Mouse (Mus musculus) lung, postnatal 0 days (tissue): ENCODE measurements around the gene Rtl10. TPM values are rescaled to one million over a fixed set of nuclear protein-coding genes. Genes with fewer than 3 reads are reported as not detected.
"Not testable (repeated sequence)": the region's sequence is repeated elsewhere in the genome, so short reads cannot be mapped to it uniquely, and the experiment has no call there.

Experiments used
- ATAC-seq: fragments of 200-750 bp; cut with Nextera tagmentation; 2 replicates; pipeline ENCODE4 v1.8.0; 2017; ENCODE audit warnings: moderate library complexity
- DNase-seq: peaks from one replicate; pipeline ENCODE4 v3.0.0-alpha.2; 2016; ENCODE audit warnings: low spot score
- H3K27ac ChIP-seq: fragments of 300-500 bp; sonication (generic); 2 replicates; pipeline ENCODE4 v1.5.1; 2014; ENCODE audit warnings: antibody characterized with exemption, mild to moderate bottlenecking, low read length, mixed read lengths
- H3K27me3 ChIP-seq: fragments of 300-500 bp; sonication (generic); replicated peaks from 2 replicates; pipeline ENCODE4 v1.6.1; 2014; ENCODE audit warnings: low read length, mixed read lengths; ENCODE audit not compliant: insufficient read depth
- H3K36me3 ChIP-seq: fragments of 300-500 bp; sonication (generic); 2 replicates; pipeline ENCODE4 v1.6.1; 2014; ENCODE audit warnings: low read length, mixed read lengths; ENCODE audit not compliant: insufficient read depth
- H3K4me1 ChIP-seq: fragments of 300-500 bp; sonication (generic); 2 replicates; pipeline ENCODE4 v1.6.1; 2014; ENCODE audit warnings: antibody characterized with exemption, low read depth, low read length, mixed read lengths; ENCODE audit not compliant: insufficient read depth
- H3K4me2 ChIP-seq: fragments of 300-500 bp; sonication (generic); replicated peaks from 2 replicates; pipeline ENCODE4 v1.6.1; 2014; ENCODE audit warnings: low read depth, mild to moderate bottlenecking, low read length, moderate library complexity, mixed read lengths
- H3K4me3 ChIP-seq: fragments of 300-500 bp; sonication (generic); 2 replicates; pipeline ENCODE4 v1.5.1; 2014; ENCODE audit warnings: low read depth, low read length
- H3K9ac ChIP-seq: fragments of 300-500 bp; sonication (generic); replicated peaks from 2 replicates; pipeline ENCODE4 v1.6.1; 2014; ENCODE audit warnings: low read depth, mild to moderate bottlenecking
- H3K9me3 ChIP-seq: fragments of 300-500 bp; sonication (generic); 2 replicates; pipeline ENCODE4 v1.6.1; 2016; ENCODE audit warnings: low read length, mixed read lengths
- CTCF ChIP-seq: IDR thresholded peaks from 2 replicates; pipeline ENCODE4 v1.5.1; 2016; ENCODE audit warnings: antibody characterized with exemption, mild to moderate bottlenecking
- EP300 ChIP-seq: IDR thresholded peaks from 2 replicates; pipeline ENCODE4 v1.6.1; 2016; ENCODE audit warnings: antibody characterized with exemption, mild to moderate bottlenecking, control low read depth
- WGBS: fragments of 180-500 bp; shearing (Covaris S2); extraction: QIAGEN DNeasy Blood & Tissue Kit; methylation state at CpG from one replicate; pipeline ENCODE4 v1.1.7; 2014; 5-methylcytosine and 5-hydroxymethylcytosine counted together
- polyA plus RNA-seq: library from polyadenylated mRNA; unstranded; fragments of >200 nt; fragmentation: Nextera tagmentation; extraction: Ambion mirVana; gene quantifications from 2 replicates; pipeline ENCODE4 v1.2.1, GENCODE M21; 2015

The Rtl10 gene
- polyA plus RNA-seq, 1 experiment from 2014 or later = 1.1 TPM

DNA sequence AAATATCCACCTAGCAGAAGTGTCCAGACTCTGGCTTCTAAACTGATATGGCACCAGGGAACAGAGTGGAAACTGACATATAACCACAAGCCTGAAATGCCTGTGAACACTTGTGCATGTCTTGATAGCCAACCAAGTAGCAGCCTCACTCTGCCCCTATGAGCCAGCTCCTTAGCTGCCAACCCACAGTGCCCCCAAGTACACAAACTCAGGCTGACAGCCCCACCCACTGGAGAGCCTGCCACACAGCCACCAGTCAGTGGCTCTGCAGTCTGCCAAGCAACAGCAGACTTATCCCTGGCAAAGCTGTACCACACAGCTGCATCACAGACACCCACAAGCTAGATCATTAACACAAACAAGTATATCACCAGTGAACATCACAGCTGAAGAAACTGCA is 19.4 kb downstream of the Rtl10 start:
- Histone ChIP-seq H3K36me3 (no peaks in the 10 kb centered on the region), H3K9ac (no peak overlapping the region), H3K4me3 (no peak overlapping the region), H3K27ac (no peak overlapping the region), H3K4me1 (no peaks in the 10 kb centered on the region), H3K27me3 (no peaks in the 10 kb centered on the region), H3K4me2 (no peak overlapping the region), H3K9me3 (no peaks in the 10 kb centered on the region)
- TF ChIP-seq EP300 = no peak
- TF ChIP-seq CTCF = peak; percentile 62
- no peak for DNase-seq
- ATAC-seq = peak; percentile 52

GRCm38 (mm10) chr16:18523563-18524245 is 25.0 kb downstream of the Rtl10 start:
- Histone ChIP-seq H3K4me1 (no peaks in the 10 kb centered on the region), H3K9me3 (no peaks in the 10 kb centered on the region), H3K9ac (no peak overlapping the region), H3K36me3 (no peaks in the 10 kb centered on the region), H3K27ac (no peak overlapping the region), H3K27me3 (no peaks in the 10 kb centered on the region), H3K4me3 (no peak overlapping the region), H3K4me2 (no peak overlapping the region)
- no peak for ATAC-seq
- no peak for DNase-seq
- no peak for TF ChIP-seq EP300
- TF ChIP-seq CTCF = no peak
- 80% methylated on average over 8 of the region's 8 CpGs for WGBS

DNA sequence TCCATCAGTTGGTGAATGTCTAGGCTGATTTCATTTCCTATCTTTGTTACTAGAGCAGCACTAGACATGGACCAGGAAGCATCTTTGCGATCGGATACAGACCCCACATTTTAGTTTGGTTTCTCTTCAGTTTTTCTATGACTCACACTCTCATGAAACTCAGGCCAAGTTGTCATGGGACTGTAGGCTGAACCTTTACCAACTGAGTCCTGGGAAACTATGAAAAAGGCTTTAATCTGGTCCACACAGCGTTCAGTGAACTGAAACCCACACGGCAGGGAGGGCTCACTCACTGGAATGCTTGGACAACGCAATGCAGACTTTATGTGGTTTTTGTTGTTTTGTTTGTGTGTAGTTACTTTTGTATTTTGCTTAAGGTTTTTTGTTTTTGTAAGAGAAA is 30.0 kb downstream of the Rtl10 start:
- no peak for TF ChIP-seq EP300
- TF ChIP-seq CTCF = no peak
- H3K4me1 ChIP-seq = no peaks in the 10 kb centered on the region
- H3K4me2 ChIP-seq = no peak overlapping the region
- DNase-seq (no peak), ATAC-seq (no peak)
- no peak overlapping the region for H3K27ac ChIP-seq
- H3K36me3 ChIP-seq = no peaks in the 10 kb centered on the region
- no peaks in the 10 kb centered on the region for H3K27me3 ChIP-seq
- no peak overlapping the region for H3K9ac ChIP-seq
- no peaks in the 10 kb centered on the region for H3K9me3 ChIP-seq
- WGBS = 84% methylated on average over 5 of the region's 5 CpGs
- no peak overlapping the region for H3K4me3 ChIP-seq

- not testable (repeated sequence) for H3K27me3 ChIP-seq, H3K36me3 ChIP-seq, H3K9me3 ChIP-seq, H3K4me2 ChIP-seq, DNase-seq, H3K9ac ChIP-seq, H3K27ac ChIP-seq, H3K4me3 ChIP-seq, H3K4me1 ChIP-seq
- WGBS = 97% methylated on average over 7 of the region's 7 CpGs
- peak; percentile 95 for ATAC-seq
Measured at GRCm38 (mm10) chr16:18533061-18533460, 34.4 kb downstream of the Rtl10 start.

- no peaks in the 10 kb centered on the region for H3K27me3 ChIP-seq
- H3K4me2 ChIP-seq = no peak overlapping the region
- ATAC-seq (no peak), DNase-seq (no peak)
- no peaks in the 10 kb centered on the region for H3K4me1 ChIP-seq
- WGBS = 86% methylated on average over 3 of the region's 3 CpGs
- no peaks in the 10 kb centered on the region for H3K36me3 ChIP-seq
- no peak overlapping the region for H3K27ac ChIP-seq
- TF ChIP-seq EP300 (no peak), CTCF (no peak)
- no peaks in the 10 kb centered on the region for H3K9me3 ChIP-seq
- H3K9ac ChIP-seq = no peak overlapping the region
- no peak overlapping the region for H3K4me3 ChIP-seq
Measured at GRCm38 (mm10) chr16:18537407-18537990, 38.8 kb downstream of the Rtl10 start.

GRCm38 (mm10) chr16:18539281-18539680 is 40.6 kb downstream of the Rtl10 start:
- H3K9me3 ChIP-seq = no peaks in the 10 kb centered on the region
- DNase-seq = no peak
- no peaks in the 10 kb centered on the region for H3K4me1 ChIP-seq
- no peak overlapping the region for H3K27ac ChIP-seq
- H3K9ac ChIP-seq = no peak overlapping the region
- no peaks in the 10 kb centered on the region for H3K27me3 ChIP-seq
- H3K4me2 ChIP-seq = no peak overlapping the region
- TF ChIP-seq EP300 = no peak
- TF ChIP-seq CTCF = no peak
- WGBS = 60% methylated on average over 6 of the region's 6 CpGs
- H3K4me3 ChIP-seq = no peak overlapping the region
- ATAC-seq = no peak
- H3K36me3 ChIP-seq = no peaks in the 10 kb centered on the region
